Mouse (Mus musculus) thymus, adult 18-20 months (tissue): ENCODE results near the gene Gm6525.

Source experiments
- DNase-seq, 2 experiments: peaks; one replicate each; pipeline ENCODE4 v3.0.0; 2022; ENCODE audit warnings: mixed read lengths in 2 of 2

Gene Gm6525

DNA sequence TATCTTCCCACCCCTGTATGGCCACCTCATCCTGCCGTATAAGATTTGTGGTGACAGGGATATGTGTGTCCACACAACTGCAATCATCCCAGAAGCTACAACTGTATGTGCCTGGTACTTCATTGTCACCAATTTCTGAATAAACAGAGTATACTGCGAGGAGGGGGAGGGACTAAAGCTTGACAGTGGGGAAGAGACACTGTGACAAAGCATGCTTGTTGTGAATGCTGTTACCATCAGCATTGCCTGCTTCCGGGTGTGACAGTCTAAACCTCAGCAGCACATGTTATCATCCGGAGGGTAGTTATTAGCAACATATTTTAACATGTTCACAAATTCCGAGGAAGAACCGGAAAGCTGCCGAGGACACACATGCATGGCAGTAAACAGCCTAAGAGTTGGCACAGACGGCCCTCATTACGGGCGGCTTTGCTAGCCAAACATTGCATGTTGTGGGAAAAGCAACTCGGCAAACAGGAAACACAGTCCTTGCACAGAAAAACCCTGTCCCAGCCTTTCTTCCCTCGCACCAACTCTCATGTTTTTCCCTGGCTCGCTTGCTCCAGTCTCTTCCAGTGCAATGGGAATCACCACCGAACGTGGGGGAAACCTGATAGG lies 41.9 kb downstream of the Gm6525 start:
- no peak for DNase-seq

DNA sequence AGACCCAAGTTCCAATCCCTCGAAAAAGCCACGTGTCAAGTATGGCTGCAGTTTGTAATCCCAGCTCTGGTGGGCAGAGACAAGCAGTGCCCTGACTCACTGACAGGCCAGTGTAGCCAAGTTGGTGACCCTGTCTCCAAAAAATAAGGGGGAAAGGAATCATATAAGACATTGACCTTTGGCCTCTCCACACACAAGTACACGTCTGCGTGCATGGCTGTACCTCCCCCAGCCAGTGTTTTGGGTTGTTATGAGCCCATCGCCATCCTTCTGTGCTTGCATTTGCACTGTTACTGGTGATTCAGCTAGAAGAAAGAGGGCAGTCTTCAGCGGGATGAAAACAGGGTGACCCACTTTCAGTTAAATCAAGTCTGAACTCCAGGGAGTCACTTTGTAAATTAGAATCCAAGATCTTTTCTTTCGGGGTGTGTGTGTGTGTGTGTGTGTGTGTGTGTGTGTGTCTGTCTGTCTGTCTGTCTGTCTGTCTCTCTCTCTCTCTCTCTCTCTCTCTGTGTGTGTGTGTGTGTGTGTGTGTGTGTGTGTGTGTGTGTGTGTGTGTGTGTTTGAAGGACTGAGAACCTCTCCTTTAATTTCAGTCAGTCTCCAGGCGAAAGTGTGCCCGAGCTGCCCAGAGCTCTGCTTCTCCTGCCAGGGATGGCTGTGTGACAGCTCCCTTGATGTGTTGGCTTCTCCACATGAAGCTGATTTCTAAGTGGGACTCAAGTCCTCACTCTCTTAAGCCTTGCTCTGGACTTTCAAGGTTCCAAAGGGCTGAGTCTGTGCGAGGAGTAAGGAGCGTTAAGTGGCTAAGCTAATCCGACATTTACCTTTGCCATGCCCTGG lies 43.4 kb downstream of the Gm6525 start:
- DNase-seq, result no peak

- no peak for DNase-seq
These were observed 44.1 kb downstream of the Gm6525 start for GRCm38 (mm10) chr3:84217961-84218351.

GRCm38 (mm10) chr3:84218498-84218897 lies 44.6 kb downstream of the Gm6525 start:
- DNase-seq, result no peak

- no peak for DNase-seq
These were observed 45.3 kb downstream of the Gm6525 start for GRCm38 (mm10) chr3:84219166-84219710.

- no peak for DNase-seq
These were observed 45.9 kb downstream of the Gm6525 start for GRCm38 (mm10) chr3:84219720-84220273.

DNA sequence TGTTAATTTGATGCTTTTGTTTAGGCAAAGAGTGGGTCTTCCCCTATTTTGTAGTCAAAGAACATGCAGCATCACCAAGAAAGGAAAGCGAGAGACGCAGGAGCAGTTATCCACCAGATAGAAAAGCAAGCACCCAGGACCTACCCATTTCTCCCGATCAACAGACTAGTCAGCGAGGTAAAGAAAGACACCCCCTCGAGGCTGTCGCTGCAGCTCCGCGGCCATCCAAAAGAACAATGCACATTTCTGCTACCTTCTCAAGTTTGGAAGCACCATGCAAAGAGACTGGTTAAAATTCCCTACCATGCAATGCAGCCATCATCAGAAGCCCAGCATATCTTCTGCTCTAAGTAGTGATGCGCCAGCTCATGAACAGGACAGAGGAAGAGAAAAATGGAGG lies 46.4 kb downstream of the Gm6525 start:
- DNase-seq, result no peak

DNA sequence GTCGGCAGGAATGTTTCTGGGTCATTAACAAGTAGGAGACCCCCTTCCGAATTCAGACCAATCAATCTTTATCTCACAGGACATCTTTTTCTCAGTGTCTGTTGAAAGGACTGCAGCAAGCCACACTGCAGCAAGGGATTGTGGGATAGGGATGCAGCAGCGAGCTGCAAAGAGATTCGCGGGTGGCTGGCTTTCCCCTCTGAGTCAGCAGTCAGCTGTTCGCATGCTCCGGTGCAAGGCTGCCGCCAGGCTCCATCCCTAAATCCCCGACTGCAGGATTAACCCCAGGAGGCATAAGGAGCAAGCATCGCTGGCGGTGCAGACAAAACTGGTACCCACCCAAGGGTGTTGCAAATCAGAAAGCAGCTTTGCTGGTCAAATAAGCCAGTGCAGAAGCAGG lies 46.8 kb downstream of the Gm6525 start:
- DNase-seq, result no peak
